Mouse (Mus musculus): Measurements from ENCODE around the gene Coro1c. TPM values are rescaled to one million over a fixed set of nuclear protein-coding genes. Genes with fewer than 3 reads are reported as not detected.

The Coro1c gene
- polyA plus RNA-seq, 1 experiment from 2014 or later, result 138 TPM

DNA sequence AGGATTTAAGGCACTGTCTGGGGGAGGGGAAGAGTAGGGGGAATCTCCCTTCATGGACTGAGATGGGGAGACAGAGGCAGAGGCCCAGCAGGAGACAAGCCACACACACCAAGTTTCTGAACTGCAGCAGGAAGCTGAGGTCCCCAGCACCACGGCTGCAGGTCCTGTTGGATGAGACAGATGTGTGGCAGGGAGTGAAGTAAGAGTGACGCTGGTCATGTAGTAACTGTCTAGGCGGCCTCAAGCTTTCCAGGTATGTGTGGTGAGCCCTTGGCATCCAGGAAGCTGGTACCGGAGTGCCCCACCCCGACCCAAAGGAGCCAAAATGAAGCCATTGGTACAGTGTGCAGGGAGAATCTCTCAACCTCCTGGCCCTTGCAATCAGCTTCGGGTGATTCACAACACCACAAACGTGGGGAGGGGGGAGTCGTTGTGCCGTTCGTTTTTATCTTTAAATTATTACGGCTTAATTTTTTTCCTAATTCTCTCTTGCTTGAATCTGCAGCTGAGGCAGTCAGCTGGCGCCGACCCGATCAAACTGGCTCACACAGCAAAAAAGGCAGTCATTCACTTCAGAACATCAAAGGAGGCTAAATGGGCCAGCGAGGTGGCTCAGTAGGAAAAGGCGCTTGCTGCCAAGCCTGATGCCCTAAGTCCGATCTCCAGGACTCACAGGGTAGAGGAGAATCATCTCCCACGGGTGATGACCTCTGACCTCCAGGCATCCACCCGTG is 111.2 kb downstream of the Coro1c start:
- peak overlapping the region; percentile 45 for H3K4me2 ChIP-seq (ENCODE audit: low read depth, low read length)
- no peak for ATAC-seq (ENCODE audit: low read depth)
- no peaks in the 10 kb centered on the region for H3K36me3 ChIP-seq (ENCODE audit: control insufficient read depth, insufficient read depth, low read length)
- H3K9ac ChIP-seq (ENCODE audit: low read length), result peak overlapping the region; percentile 49
- H3K9me3 ChIP-seq (ENCODE audit: control insufficient read depth, low read length), result no peaks in the 10 kb centered on the region
- no peaks in the 10 kb centered on the region for H3K27me3 ChIP-seq (ENCODE audit: control insufficient read depth, insufficient read depth, low read depth, low read length)
- peaks cover 26% of the 10 kb centered on the region for H3K4me1 ChIP-seq (replicated peaks; ENCODE audit: control insufficient read depth, insufficient read depth, low read length)
- 17% methylated on average over 19 of the region's 19 CpGs for WGBS
- H3K4me3 ChIP-seq (ENCODE audit: low read length), result peak overlapping the region; percentile 17
- H3K27ac ChIP-seq (ENCODE audit: low read length), result peak overlapping the region; percentile 76

DNA sequence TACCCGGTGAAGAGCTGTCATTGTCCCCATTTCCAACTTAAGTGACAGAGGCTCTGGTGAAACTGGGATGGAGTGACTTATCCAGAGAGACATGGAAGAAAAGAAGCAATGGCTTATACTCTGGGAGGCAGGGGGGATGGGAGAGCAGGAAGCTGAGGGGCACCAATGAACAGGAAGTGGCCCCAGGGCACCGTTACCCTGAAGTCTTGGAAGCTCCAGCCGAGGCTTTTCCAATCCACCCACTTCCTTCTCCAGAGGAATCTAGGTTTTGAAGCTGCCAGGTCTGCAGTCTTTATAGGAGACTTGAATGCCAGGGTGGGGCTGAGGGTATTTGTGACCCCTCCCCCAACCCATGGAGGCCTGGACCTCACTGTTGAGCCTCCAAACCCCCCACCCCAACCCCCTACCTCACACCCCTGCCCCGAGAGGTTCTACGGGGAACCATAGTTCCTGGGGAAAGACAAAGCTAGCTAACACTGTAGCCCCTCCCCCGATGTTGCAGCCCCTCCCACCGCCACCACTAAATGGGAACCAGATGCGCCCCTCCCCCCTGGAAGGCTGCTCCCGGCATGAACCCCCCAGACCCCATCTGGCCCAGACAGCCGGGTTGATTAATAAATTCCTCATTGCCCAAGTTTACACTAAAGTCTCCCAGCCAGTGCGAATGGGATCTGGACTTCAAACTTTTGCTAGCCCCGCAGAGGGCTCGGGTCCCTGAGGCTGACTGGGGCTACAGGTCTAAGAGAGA is 112.0 kb downstream of the Coro1c start:
- 5% methylated on average over 13 of the region's 13 CpGs for WGBS
- no peaks in the 10 kb centered on the region for H3K36me3 ChIP-seq (ENCODE audit: control insufficient read depth, insufficient read depth, low read length)
- peak overlapping the region; percentile 17 for H3K4me3 ChIP-seq (ENCODE audit: low read length)
- peak overlapping the region; percentile 76 for H3K27ac ChIP-seq (ENCODE audit: low read length)
- no peaks in the 10 kb centered on the region for H3K9me3 ChIP-seq (ENCODE audit: control insufficient read depth, low read length)
- H3K27me3 ChIP-seq (ENCODE audit: control insufficient read depth, insufficient read depth, low read depth, low read length), result no peaks in the 10 kb centered on the region
- peak overlapping the region; percentile 49 for H3K9ac ChIP-seq (ENCODE audit: low read length)
- ATAC-seq (ENCODE audit: low read depth), result peak; percentile 41
- peak overlapping the region; percentile 45 for H3K4me2 ChIP-seq (ENCODE audit: low read depth, low read length)
- H3K4me1 ChIP-seq (replicated peaks; ENCODE audit: control insufficient read depth, insufficient read depth, low read length), result peaks cover 28% of the 10 kb centered on the region

Other genes starting within 250 kb of the Coro1c start
- gene 1700069L16Rik, start 184.0 kb downstream of the Coro1c start, polyA plus RNA-seq (2015; fragmentation: Nextera tagmentation; extraction: Ambion mirVana), result not detected in 2 replicates
- 6.4 and 6.9 TPM in 2 replicates for gene Ficd, start 173.0 kb downstream of the Coro1c start, polyA plus RNA-seq (2015; fragmentation: Nextera tagmentation; extraction: Ambion mirVana)
- 40.6 and 42.5 TPM in 2 replicates for gene Sart3, start 136.2 kb downstream of the Coro1c start, polyA plus RNA-seq (2015; fragmentation: Nextera tagmentation; extraction: Ambion mirVana)
- gene Iscu, start 136.0 kb downstream of the Coro1c start, polyA plus RNA-seq (2015; fragmentation: Nextera tagmentation; extraction: Ambion mirVana), result 104 and 114 TPM in 2 replicates
- gene Tmem119, start 108.2 kb downstream of the Coro1c start, polyA plus RNA-seq (2015; fragmentation: Nextera tagmentation; extraction: Ambion mirVana), result 49.9 and 51.1 TPM in 2 replicates
- 7.4 and 9.5 TPM in 2 replicates for gene Selplg, start 76.1 kb downstream of the Coro1c start, polyA plus RNA-seq (2015; fragmentation: Nextera tagmentation; extraction: Ambion mirVana)
- gene Ssh1, start 85.1 kb upstream of the Coro1c start, polyA plus RNA-seq (2015; fragmentation: Nextera tagmentation; extraction: Ambion mirVana), result 13.2 and 15.1 TPM in 2 replicates
- gene Dao, start 94.9 kb upstream of the Coro1c start, polyA plus RNA-seq (2015; fragmentation: Nextera tagmentation; extraction: Ambion mirVana), result not detected in 2 replicates
- 11.7 and 12.0 TPM in 2 replicates for gene Usp30, start 156.7 kb upstream of the Coro1c start, polyA plus RNA-seq (2015; fragmentation: Nextera tagmentation; extraction: Ambion mirVana)
- 0.30 and 0.41 TPM in 2 replicates for gene Svop, start 182.8 kb upstream of the Coro1c start, polyA plus RNA-seq (2015; fragmentation: Nextera tagmentation; extraction: Ambion mirVana)
- gene Alkbh2, start 219.5 kb upstream of the Coro1c start, polyA plus RNA-seq (2015; fragmentation: Nextera tagmentation; extraction: Ambion mirVana), result 6.3 and 8.0 TPM in 2 replicates
- 33.8 and 38.6 TPM in 2 replicates for gene Ung, start 221.6 kb upstream of the Coro1c start, polyA plus RNA-seq (2015; fragmentation: Nextera tagmentation; extraction: Ambion mirVana)
- gene Acacb, start 237.8 kb upstream of the Coro1c start, polyA plus RNA-seq (2015; fragmentation: Nextera tagmentation; extraction: Ambion mirVana), result 2.0 and 2.3 TPM in 2 replicates

Data from lung, embryonic 16.5 days (tissue).